Mouse (Mus musculus): ENCODE data around the gene Pcdh19. TPM values are rescaled to one million over a fixed set of nuclear protein-coding genes. Genes with fewer than 3 reads are reported as not detected.
"Not testable (repeated sequence)": the region's sequence is repeated elsewhere in the genome, so short reads cannot be mapped to it uniquely, and the experiment has no call there.

The Pcdh19 gene
- total RNA-seq (2021), result 10 to 100 TPM; 14.7 to 15.6 TPM
- long read RNA-seq, experiment 1, full-length matches to known transcripts, result 5 of 9 reads
- long read RNA-seq, experiment 1, partial matches to known transcripts, result 0 of 9 reads
- long read RNA-seq, experiment 1, other reads (novel, unspliced or antisense), result 4 of 9 reads
- long read RNA-seq, experiment 2, full-length matches to known transcripts, result 15 of 19 reads
- long read RNA-seq, experiment 2, partial matches to known transcripts, result 1 of 19 reads
- long read RNA-seq, experiment 2, other reads (novel, unspliced or antisense), result 3 of 19 reads

DNA sequence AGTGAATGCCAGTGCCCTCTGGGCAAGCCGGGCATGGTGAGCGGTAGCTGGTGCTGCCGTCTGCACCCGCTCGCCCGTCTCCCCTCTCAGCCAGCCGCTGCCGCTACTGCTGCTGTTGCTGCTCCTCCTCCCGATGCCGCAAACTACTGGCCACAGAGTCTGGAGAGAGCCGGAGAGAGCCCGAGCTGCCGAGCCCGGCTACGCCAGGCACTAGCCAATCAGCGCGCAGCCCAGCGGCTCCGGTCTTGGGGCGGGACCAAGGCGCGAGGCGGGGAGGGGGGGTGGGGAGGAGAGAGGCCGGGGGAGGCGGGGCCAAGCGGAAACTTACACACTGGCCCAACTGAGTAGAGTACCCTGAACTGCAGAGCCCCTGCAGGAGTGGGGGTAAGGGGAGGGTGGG is at the start of gene Pcdh19:
Gene Pcdh19, minus strand, starts transcription at position 148 of the 400 bp plus-strand sequence.
- DNase-seq (ENCODE audit: low spot score in 2 of 2), result peak; percentile 61 to 70

DNA sequence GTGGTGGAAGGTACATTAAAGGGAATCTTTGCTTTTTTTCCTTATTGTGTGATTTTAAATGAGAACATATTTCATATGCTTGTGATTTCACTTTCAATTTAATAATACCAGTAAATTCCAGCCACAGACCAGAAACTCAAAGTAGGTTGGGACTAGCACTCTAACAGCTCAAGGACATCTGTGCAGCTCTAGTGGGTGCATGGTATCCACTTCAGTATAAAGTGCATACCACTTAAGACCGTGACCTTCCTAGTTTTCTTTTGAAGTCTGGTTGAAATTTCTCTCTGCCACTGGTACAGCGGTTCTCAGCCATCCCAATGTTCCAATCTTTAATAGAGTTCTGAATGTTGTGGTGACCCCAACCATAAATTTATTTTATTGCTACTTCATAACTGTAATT is 47.1 kb upstream of the Pcdh19 start:
- DNase-seq (ENCODE audit: low spot score in 2 of 2), result no peak

DNA sequence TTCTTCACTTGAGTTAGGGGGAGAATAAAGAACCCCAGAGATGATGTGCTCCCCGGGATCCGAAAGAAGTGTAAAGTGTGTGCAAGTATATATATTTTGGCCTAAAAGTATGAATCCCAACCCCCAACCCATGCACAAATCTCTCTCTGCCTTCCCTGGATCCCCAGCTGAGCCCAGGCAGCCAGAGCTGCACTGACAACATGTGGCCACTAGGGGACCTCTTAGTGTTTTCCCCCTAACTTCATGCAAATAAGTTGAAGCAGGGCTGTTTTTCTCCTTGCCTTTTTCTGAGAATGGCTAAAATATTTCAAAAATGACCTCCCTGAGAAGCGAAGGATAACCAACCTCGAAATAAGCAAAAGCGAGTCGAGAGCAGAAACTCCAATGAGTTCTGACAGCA is 46.2 kb upstream of the Pcdh19 start:
- DNase-seq (ENCODE audit: low spot score in 2 of 2), result peak in 1 of 2 experiments; percentile 33

DNA sequence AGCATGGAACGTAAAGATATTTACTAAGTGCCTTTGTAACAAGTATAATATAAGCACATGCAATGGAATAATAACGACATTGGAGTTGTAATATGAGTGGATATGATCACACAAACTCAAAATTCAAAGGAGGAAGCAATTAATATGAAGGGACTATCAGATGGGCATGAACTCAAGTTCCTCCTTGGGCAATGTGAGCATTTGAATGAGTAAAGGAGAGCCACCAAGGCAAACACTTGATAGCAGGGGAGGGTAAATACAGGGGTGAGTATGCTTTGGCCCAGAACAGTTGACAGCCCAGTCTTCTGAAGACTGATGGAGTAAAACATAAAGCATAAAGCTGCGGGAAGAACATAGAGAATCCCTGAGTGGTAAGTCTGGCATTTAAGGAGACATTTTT is 32.7 kb upstream of the Pcdh19 start:
- no peak for DNase-seq (ENCODE audit: low spot score in 2 of 2)

DNA sequence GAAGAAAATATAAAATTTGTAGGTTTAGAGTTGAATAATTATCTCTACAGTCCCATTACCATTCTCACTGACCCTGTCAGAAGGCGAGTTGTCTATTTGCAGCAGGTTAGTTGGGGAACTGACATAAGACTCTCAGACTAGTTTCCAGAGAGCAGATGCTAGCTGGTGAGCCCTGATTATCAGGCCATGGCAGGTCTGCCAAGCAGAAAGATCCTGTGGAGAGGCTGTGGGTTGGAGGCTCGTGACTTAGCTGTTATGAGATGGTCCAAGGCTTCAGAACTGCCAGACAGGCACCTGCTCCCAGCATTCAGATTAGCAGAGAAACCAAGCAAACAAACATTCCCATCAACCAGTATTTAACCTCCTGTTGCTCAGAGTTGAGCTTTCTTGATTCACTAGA is 21.8 kb upstream of the Pcdh19 start:
- no peak for DNase-seq (ENCODE audit: low spot score in 2 of 2)

DNA sequence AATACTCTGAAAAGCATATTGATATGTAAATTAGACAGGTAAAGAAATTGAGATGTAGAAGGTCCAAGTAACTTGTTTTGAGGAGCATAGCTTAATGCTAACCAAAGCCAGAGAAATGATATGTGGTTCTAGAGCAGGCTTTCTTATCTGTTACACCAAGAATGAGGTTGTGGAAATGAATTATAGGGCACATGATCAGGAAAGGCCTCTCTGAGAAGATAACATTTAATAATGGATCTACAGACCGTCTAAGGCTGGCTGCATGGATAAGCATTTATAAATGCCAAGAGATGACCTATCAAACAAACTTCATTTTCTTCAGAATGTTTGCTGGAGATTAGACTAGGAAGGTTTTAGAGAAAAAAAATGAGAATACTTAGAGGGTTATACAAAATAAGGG is 14.1 kb upstream of the Pcdh19 start:
- DNase-seq (ENCODE audit: low spot score in 2 of 2), result no peak

DNA sequence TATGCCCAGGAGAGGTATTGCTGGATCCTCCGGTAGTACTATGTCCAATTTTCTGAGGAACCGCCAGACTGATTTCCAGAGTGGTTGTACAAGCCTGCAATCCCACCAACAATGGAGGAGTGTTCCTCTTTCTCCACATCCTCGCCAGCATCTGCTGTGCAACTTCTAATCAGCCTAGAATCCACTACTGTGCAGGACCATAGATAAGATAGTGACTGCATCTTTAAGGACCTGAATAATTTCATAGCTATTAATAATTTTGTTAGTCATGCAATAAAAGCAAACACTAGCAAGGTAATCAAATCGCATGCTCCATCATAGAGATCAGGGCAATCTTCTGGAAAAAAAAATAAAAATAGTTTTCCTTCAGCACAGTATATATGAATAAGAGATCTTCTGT is 9.1 kb upstream of the Pcdh19 start:
- DNase-seq (ENCODE audit: low spot score in 2 of 2), result not testable (repeated sequence)

DNA sequence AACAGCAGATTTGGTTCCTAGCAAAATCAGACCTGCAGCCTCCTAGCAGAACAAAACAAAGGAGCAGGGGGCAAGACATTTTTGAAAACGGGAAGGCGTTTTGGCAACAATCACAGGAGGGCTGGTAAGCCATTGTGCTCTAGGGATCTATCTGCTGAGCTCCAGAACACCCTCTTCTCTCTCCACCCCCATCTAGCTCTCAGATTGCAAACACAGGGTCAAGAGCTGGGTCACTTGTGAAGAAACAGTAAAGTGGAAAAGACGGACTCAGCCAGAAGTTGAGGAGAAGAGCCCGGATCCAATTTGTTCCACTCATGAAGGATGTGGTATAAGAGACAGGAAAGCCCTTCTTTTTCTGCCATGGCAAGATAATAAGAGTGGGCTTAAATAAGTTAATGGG is 7.7 kb upstream of the Pcdh19 start:
- no peak for DNase-seq (ENCODE audit: low spot score in 2 of 2)

DNA sequence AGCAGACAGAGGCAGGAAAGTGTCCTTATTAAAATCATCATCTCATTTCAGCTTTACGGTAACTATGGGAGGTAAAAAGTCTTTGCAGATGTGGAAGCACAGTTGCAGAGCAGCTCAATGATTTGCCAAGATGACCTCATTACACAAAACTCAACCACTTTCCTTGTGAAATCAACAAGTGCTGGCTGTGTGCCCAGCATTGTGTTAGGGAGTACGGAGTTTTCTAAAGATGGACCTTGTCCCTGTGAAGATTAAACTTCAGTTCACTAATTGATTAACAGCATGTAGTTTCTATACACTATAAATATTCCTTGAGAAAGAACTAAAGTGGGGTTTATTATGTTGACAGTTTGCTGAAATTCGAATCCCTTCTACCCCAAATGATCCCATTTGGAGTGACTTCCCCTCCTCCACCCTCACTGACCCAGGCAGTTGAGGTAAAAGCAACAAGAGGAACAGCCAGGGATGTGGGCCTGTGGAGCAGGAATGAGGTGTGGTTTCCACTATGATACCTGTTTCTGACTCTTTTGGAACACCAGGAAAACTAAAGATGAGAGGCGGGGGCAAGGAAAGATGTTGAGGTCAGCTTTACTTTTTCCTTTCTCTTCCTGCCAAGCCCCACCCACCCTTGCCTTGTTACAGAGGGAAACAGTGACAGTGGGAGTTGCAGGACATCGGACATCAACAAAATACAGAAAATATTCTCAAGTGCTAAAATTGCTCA is 4.4 kb upstream of the Pcdh19 start:
- peak in 1 of 2 experiments; percentile 36 for DNase-seq (ENCODE audit: low spot score in 2 of 2)

DNA sequence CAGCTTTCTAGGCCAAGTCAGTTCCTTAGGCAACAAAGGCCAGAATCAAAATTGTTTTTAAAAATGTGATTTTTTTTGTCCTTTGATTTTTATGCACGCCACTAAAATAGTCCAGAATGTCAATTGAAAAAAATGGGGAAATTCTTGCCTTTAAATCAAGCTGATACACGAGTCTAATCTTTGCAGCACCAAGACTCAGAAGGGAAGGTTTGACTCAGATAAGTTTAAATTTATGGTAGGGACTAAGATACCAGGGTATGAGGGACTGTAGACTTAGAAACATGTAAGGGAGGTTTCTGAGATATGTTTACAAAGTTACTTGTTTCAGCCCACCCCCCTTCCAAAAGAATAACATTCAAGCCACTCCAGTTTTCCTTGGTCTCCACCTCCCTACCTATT is 3.6 kb upstream of the Pcdh19 start:
- DNase-seq (ENCODE audit: low spot score in 2 of 2), result no peak

DNA sequence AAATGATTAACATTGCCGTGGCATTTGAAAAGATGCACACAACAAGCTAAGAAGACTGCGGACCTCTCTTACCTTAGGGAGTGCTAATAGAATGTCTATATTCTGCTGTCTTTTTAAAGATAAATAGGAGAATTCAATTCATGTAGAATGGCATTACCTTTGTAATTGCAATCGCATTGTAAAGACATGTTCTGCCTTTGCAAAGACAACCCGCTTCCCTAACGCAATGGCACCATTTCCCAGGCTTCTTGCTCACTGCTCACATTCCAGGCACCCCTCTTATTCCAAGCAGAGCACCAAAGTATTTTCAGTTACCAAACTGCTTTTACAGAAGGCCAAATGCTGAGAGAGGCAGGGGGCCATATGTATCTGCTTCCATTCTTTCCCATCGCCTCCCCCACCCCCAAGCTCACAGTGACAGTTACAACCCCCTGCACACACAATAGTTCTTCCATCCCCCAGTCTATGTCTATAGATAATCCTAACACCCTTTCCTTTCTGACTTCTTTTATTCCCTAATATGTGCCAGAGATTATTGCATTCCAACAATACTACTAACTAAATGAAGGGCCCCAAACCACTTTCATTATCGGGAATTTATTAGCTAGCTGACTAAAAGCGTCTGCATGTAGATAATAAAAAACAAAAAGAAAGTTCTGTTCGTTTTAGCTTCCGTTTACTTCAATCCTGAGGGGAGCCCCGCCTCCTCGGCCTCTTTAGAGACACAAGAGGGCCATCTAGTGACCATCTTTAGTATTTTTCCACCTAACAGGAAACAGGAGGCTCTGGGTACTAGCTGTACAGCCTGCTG is 3.0 kb upstream of the Pcdh19 start:
- peak in 1 of 2 experiments; percentile 19 for DNase-seq (ENCODE audit: low spot score in 2 of 2)

DNA sequence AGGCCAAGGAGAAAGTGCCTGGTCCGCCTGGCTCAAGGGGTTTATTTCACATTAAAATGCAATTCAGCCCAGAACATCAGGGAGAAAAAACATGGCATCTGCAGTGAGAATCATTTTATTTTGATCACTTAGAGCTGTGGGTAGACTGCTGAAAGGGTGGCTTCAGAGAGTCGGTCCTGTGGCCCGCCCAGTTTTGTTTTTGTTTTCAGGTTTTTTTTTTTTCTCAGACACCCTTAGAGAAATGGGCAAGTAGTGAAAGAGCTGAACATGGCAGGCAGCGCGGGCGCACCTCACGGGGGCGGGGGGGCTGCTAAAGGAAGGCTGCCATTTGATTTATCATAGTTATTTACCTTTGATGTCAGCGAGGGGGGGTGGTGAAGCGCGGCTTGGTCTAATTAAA is 2.0 kb upstream of the Pcdh19 start:
- DNase-seq (ENCODE audit: low spot score in 2 of 2), result no peak

DNA sequence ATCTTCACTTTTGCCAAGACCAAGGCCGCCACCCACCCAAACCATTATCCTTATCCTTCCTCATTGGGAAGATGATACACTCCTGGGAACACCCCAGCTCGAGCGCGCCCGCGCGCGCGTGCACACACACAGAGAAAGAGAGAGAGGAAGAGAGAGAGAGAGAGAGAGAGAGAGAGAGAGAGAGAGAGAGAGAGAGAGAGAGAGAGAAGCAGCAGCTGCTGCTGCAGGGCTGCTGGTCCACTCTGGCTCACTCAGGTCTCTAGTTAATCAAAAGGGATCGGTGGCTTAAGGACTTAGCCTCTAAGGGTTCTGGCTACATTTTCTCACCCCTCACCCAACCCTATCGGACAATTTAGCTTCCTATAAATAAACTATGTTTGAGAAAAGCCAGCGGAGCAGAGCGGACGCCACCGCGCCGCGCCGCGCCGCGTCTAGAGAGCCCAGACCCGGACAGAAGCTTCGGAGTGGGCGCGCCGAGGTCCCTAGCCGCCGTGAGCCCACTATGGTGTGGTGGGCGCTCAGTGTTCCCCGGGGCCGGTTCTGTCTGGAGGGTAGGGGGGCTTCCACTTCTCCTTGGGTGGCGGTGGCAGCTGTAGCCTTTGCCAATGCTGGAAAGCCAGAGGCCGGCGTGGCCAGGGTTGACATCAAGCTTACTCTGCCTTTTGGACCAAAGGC is 926 bp upstream of the Pcdh19 start:
- DNase-seq (ENCODE audit: low spot score in 2 of 2), result peak in 1 of 2 experiments; percentile 39

DNA sequence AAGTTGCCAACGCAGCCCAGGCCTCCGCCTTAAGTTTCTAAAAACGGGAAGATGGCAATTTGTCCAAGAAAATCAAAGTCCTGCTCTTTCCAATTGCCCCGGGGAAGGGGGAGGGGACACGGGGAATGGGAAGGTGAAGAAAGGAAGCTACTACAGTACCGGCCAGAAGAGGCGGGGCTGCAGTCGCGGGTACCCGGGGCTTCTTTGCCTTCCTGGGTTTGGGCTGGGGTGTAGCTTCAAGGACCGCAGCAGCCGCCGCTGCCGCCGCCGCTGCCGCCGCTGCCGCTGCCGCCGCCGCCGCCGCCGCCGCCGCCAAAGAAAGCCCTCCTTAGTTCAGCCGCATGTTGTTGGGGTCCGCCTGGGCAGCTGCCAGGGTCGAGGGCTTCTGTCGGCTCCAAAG is 631 bp downstream of the Pcdh19 start:
- DNase-seq (ENCODE audit: low spot score in 2 of 2), result peak in 1 of 2 experiments; percentile 10

DNA sequence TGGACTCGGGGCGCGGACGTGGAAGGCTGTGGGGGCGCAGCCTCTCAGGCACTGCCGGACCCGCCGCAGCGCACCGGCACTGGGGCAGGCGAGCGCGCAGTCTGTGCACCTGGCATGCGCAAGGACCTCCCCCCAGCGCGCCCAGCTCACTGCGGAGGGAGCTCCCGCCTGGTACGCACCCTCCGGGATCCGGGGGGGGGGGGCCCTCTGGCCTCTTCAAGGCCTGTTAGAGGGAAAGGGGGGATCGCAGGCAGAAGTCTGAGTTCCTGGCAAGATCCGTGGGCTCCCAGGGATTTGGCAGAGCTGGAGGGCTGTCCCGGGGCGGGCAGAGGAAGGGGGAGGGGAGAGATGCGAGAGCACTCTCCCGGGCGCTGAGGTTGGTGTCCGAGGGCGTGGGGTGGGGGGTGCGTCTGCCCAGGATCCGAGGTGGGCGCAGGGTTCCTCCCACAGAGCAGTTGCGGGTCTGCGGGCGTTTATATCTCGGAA is 1.1 kb downstream of the Pcdh19 start:
- peak in 1 of 2 experiments; percentile 13 for DNase-seq (ENCODE audit: low spot score in 2 of 2)

DNA sequence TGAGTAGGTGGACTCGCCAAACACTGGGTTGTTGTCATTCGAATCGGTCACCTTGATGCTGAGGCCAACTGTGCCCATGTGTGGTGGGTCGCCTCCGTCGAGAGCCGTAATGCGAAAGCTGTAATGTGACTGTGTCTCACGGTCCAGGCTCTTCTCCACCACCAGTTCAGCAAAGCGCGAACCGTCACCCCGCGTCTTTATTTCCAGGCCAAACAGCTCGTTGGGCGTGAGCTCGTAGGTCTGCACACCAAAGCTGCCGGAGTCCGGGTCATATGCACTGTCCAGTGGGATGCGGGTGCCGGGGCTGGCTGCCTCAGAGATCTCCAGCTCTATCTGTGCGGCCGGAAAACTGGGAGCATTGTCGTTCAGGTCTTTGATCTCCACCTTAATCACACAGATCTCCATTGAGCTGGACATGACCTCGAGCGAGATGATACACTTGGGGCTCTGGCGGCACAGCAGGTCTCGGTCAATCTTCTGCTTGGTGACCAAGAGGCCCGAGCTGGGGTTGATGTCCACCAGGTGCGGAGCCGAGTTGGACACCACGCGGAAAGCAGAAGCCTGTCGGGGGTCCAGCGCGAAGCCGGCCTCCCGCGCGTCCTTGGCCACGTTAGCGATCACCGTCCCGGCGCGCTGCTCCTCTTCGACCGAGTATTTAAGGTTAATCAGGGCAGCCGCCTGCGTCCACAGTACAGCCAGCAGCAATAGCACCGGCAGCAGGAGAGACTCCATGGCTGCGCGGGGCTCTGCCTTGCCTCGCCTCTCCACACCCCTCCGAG is 2.1 kb downstream of the Pcdh19 start:
- DNase-seq (ENCODE audit: low spot score in 2 of 2), result no peak

DNA sequence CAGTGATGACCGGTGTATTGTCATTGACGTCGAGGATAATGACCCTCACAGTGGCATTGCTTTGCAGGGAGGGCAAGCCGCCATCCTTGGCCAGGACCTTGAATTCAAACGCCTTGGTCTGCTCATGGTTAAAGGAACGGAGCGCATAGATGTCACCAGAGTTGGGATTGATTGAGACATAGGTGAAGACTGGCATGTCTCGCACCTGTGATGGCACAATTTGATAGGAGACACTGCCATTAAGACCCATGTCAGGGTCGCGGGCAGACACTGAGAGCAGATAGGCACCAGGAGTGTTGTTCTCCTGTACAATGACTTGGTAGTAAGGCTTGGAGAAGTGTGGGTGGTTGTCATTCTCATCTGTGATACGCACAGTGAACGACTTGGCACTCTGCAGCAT is 3.2 kb downstream of the Pcdh19 start:
- DNase-seq (ENCODE audit: low spot score in 2 of 2), result no peak

DNA sequence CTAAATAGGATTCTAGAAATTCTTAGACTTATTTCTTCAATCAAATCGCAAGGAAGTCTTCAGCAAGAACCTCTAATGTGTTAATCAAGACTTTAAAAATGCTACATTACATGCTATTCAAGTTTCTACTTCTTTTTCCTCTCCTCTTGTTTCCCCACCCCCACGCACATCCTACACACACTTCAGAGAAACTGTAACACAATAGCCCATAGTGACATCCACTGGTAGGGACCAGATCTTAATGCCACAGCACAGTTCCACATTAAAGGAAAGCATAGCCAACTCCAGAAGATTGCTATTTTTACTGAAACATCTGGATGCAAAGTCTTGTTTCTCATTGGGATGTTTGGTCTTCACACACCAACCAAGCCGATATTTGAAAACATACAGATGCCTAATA is 4.8 kb downstream of the Pcdh19 start:
- DNase-seq (ENCODE audit: low spot score in 2 of 2), result no peak

DNA sequence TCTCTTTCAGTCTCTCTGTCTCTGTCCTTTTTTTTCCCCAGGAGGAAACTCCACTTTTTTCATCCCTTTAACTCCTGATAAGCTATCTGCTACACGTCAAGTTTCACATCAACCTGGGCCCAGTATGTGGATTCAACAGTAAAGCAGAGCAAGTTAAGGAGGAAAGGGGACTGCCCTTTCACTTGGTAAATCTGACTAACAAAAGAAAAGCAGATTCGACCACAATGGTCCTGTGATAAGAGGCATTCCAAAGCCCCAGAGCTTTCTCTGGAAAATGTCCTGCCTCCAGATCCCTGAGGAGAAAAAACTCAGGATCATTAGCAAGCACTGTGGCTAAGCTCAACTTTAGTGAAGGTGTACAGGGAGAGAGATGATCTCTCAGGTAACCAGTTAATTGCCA is 13.7 kb downstream of the Pcdh19 start:
- DNase-seq (ENCODE audit: low spot score in 2 of 2), result no peak

DNA sequence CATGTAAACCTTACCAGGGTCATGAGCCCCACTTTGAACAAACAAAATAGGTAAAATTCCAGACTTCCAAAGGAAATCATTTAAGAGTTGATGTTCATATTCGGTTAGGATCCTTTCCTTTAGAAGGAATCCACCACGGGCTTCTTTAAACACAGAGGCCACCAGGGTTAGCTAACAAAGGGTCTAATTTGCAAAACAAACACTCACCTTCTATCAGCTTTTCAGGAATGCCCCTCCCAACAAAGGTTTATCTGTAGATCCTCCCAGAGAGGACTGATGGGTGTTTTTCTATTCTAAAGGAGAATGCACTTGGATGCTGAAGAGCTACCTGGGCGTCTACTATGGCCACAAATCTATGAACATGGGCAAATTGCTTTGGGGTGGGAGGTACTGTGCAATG is 15.0 kb downstream of the Pcdh19 start:
- no peak for DNase-seq (ENCODE audit: low spot score in 2 of 2)

DNA sequence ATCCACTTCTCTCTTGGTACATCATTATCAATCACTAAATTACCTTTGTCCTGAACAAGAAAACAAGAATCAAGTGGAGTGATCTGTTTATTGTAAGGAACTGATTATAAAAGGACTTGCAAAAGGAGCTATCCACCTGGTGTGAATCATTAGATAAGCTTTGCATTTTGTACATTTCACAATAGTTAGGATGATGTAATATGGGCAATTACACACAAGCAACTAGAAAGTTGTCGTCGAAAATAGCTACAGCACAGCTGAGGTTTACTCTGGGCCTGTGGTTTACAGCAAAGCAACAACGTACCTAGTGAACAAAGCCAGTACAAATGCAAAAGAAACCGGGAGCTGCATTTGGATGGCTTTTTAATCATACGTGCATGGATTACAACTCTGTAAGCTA is 28.7 kb downstream of the Pcdh19 start:
- DNase-seq (ENCODE audit: low spot score in 2 of 2), result no peak

Measured in gastrocnemius, postnatal 4 days (tissue).